Mouse (Mus musculus) hindlimb bud, embryonic 11.5 days (tissue): ENCODE measurements around the gene Sf3a2.

ENCODE experiments used
- DNase-seq: peaks from one replicate; pipeline ENCODE4 v3.0.0-alpha.2; 2012; ENCODE audit warnings: low read depth, low spot score; ENCODE audit errors: extremely low spot score

The Sf3a2 gene

GRCm38 (mm10) chr10:80843931-80844547 is 46.0 kb downstream of the Sf3a2 start, which contains the start of gene Lingo3:
Lingo3 (minus strand) TSS chr10:80844039.
- no peak for DNase-seq

GRCm38 (mm10) chr10:80845055-80845693 is 47.2 kb downstream of the Sf3a2 start:
- DNase-seq: no peak

GRCm38 (mm10) chr10:80845732-80846131 is 47.7 kb downstream of the Sf3a2 start:
- DNase-seq: no peak

- DNase-seq: no peak
Measured at GRCm38 (mm10) chr10:80848571-80848970, 50.6 kb downstream of the Sf3a2 start.
